Mouse (Mus musculus) CH12.LX (cell line): Measurements from ENCODE around the gene Il10ra. TPM values are rescaled to one million over a fixed set of nuclear protein-coding genes. Genes with fewer than 3 reads are reported as not detected.

Experiments used
- DNase-seq: peaks from one replicate; pipeline ENCODE4 v3.0.0-alpha.2; 2013; ENCODE audit errors: extremely low read depth
- H3K27ac ChIP-seq: 2 replicates; pipeline ENCODE4 v1.5.1; 2012; ENCODE audit warnings: low read depth, mild to moderate bottlenecking, control low read depth, moderate library complexity; ENCODE audit not compliant: insufficient read depth
- H3K27me3 ChIP-seq: replicated peaks from 2 replicates; pipeline ENCODE3; 2012; ENCODE audit warnings: inconsistent platforms
- H3K36me3 ChIP-seq, 2 experiments: replicated peaks in 1 of 2; 2 replicates each; pipeline versions ENCODE3 to v1.6.1; 2012; ENCODE audit warnings: inconsistent platforms in 1 of 2, low read length in 1 of 2, mild to moderate bottlenecking in 1 of 2, mixed read lengths in 1 of 2, moderate library complexity in 1 of 2; ENCODE audit not compliant: control insufficient read depth in 1 of 2, insufficient read depth in 1 of 2
- H3K4me1 ChIP-seq, 2 experiments: 2 replicates each; pipeline ENCODE4 v1.6.1; 2012; ENCODE audit warnings: inconsistent platforms in 1 of 2, moderate library complexity in 1 of 2; ENCODE audit not compliant: insufficient read depth in 2 of 2, control insufficient read depth in 1 of 2
- H3K4me2 ChIP-seq: 2 replicates; pipeline ENCODE4 v1.6.1; 2012; ENCODE audit warnings: low read depth, mild to moderate bottlenecking, control low read depth; ENCODE audit not compliant: poor library complexity, insufficient read depth, severe bottlenecking
- H3K4me3 ChIP-seq, 3 experiments: fragments of 150-350 bp in 1 of 3; sonication (generic) in 1 of 3; replicated peaks in 1 of 3; 2 replicates each; pipeline versions ENCODE3 to v1.5.1; 2011 to 2012; ENCODE audit warnings: low read depth in 2 of 3, low read length in 2 of 3, mild to moderate bottlenecking in 2 of 3, moderate library complexity in 2 of 3, control low read depth in 1 of 3, improper control_type of control experiment in 1 of 3, inconsistent platforms in 1 of 3, mixed read lengths in 1 of 3; ENCODE audit not compliant: poor library complexity in 1 of 3
- H3K79me2 ChIP-seq: replicated peaks from 2 replicates; pipeline ENCODE4 v1.6.1; 2012; ENCODE audit warnings: mild to moderate bottlenecking, moderate library complexity; ENCODE audit not compliant: control insufficient read depth, poor library complexity, insufficient read depth, severe bottlenecking; ENCODE audit errors: extremely low read depth
- H3K9ac ChIP-seq: 2 replicates; pipeline ENCODE4 v1.6.1; 2012; ENCODE audit warnings: low read depth, mild to moderate bottlenecking, control low read depth, moderate library complexity; ENCODE audit not compliant: insufficient read depth
- H3K9me3 ChIP-seq: replicated peaks from 2 replicates; pipeline ENCODE3; 2012; ENCODE audit warnings: low read length, inconsistent platforms, mixed read lengths
- BHLHE40 ChIP-seq: IDR thresholded peaks from 2 replicates; pipeline ENCODE4 v1.6.1; 2011; ENCODE audit warnings: mild to moderate bottlenecking, low read depth, low read length, improper control_type of control experiment
- CHD2 ChIP-seq: IDR thresholded peaks from 2 replicates; pipeline ENCODE4 v1.6.1; 2011; ENCODE audit warnings: low read length, improper control_type of control experiment
- CTCF ChIP-seq, 2 experiments: IDR thresholded peaks in 1 of 2; conservative IDR thresholded peaks in 1 of 2; 2 replicates each; pipeline ENCODE4 v1.5.1; 2011 to 2012; ENCODE audit warnings: low read depth in 2 of 2, low read length in 2 of 2, improper control_type of control experiment in 1 of 2, inconsistent platforms in 1 of 2, mild to moderate bottlenecking in 1 of 2, moderate library complexity in 1 of 2
- E2F4 ChIP-seq: IDR thresholded peaks from 2 replicates; pipeline ENCODE4 v1.6.1; 2011; ENCODE audit warnings: low read depth, low read length, improper control_type of control experiment; ENCODE audit not compliant: insufficient replicate concordance
- ETS1 ChIP-seq: conservative IDR thresholded peaks from 2 replicates; pipeline ENCODE4 v1.6.1; 2012; ENCODE audit warnings: low read depth, mild to moderate bottlenecking, inconsistent platforms, low read length, improper control_type of control experiment, moderate library complexity
- GABPA ChIP-seq: IDR thresholded peaks from 2 replicates; pipeline ENCODE4 v1.6.1; 2012; ENCODE audit warnings: low read depth, low read length, improper control_type of control experiment, inconsistent platforms; ENCODE audit not compliant: insufficient replicate concordance
- HCFC1 ChIP-seq: IDR thresholded peaks from 2 replicates; pipeline ENCODE4 v1.6.1; 2012; ENCODE audit warnings: low read depth, mild to moderate bottlenecking, inconsistent platforms, low read length, improper control_type of control experiment
- KAT2A ChIP-seq: IDR thresholded peaks from 2 replicates; pipeline ENCODE4 v1.6.1; 2012; ENCODE audit warnings: low read length, improper control_type of control experiment, inconsistent platforms; ENCODE audit not compliant: insufficient replicate concordance
- MAFK ChIP-seq: IDR thresholded peaks from 2 replicates; pipeline ENCODE4 v1.6.1; 2011; ENCODE audit warnings: low read length, improper control_type of control experiment; ENCODE audit not compliant: insufficient replicate concordance
- MAZ ChIP-seq: IDR thresholded peaks from 2 replicates; pipeline ENCODE4 v1.6.1; 2012; ENCODE audit warnings: low read depth, mild to moderate bottlenecking, inconsistent platforms, low read length, improper control_type of control experiment, moderate library complexity
- MEF2A ChIP-seq: IDR thresholded peaks from 2 replicates; pipeline ENCODE4 v1.6.1; 2014; ENCODE audit warnings: low read depth, mild to moderate bottlenecking, inconsistent platforms, low read length, improper control_type of control experiment, borderline replicate concordance
- MYC ChIP-seq: IDR thresholded peaks from 2 replicates; pipeline ENCODE4 v1.6.1; 2011; ENCODE audit warnings: low read depth, mild to moderate bottlenecking, improper control_type of control experiment, low read length
- NRF1 ChIP-seq: IDR thresholded peaks from 2 replicates; pipeline ENCODE4 v1.6.1; 2014; ENCODE audit warnings: low read depth, mild to moderate bottlenecking, inconsistent platforms, low read length, improper control_type of control experiment, moderate library complexity
- PAX5 ChIP-seq: IDR thresholded peaks from 2 replicates; pipeline ENCODE4 v1.6.1; 2012; ENCODE audit warnings: low read length, inconsistent platforms, mixed read lengths
- POLR2A ChIP-seq: IDR thresholded peaks from 2 replicates; pipeline ENCODE4 v1.6.1; 2011; ENCODE audit warnings: low read depth, mild to moderate bottlenecking, improper control_type of control experiment, low read length
- POLR2AphosphoS2 ChIP-seq: IDR thresholded peaks from 2 replicates; pipeline ENCODE4 v1.6.1; 2011; ENCODE audit warnings: low read depth, low read length, improper control_type of control experiment
- RAD21 ChIP-seq: IDR thresholded peaks from 2 replicates; pipeline ENCODE4 v1.6.1; 2011; ENCODE audit warnings: low read depth, mild to moderate bottlenecking, low read length, improper control_type of control experiment, moderate library complexity
- SIN3A ChIP-seq: IDR thresholded peaks from 2 replicates; pipeline ENCODE4 v1.6.1; 2012; ENCODE audit warnings: low read length, improper control_type of control experiment, inconsistent platforms
- SMC3 ChIP-seq: IDR thresholded peaks from 2 replicates; pipeline ENCODE4 v1.6.1; 2011; ENCODE audit warnings: low read depth, low read length, improper control_type of control experiment
- TCF12 ChIP-seq: IDR thresholded peaks from 2 replicates; pipeline ENCODE4 v1.6.1; 2014; ENCODE audit warnings: low read depth, mild to moderate bottlenecking, inconsistent platforms, low read length, improper control_type of control experiment
- USF2 ChIP-seq: conservative IDR thresholded peaks from 2 replicates; pipeline ENCODE4 v1.6.1; 2011; ENCODE audit warnings: low read depth, low read length, improper control_type of control experiment
- ZC3H11A ChIP-seq: IDR thresholded peaks from 2 replicates; pipeline ENCODE4 v1.6.1; 2012; ENCODE audit warnings: low read depth, mild to moderate bottlenecking, inconsistent platforms, low read length, improper control_type of control experiment
- ZNF384 ChIP-seq: IDR thresholded peaks from 2 replicates; pipeline ENCODE4 v1.6.1; 2012; ENCODE audit warnings: low read depth, low read length, improper control_type of control experiment, inconsistent platforms
- dilution Hi-C: fragments of 300-500 bp; cut with MboI; formaldehyde crosslinking; loops from 2 replicates; pipeline ENCODE4 v1.14.3; 2020; ENCODE audit warnings: low sequenced_read_pairs; ENCODE audit not compliant: extremely low pct_unique_long_range_greater_than_20kb, extremely low pct_ligation_motif_present
- in situ Hi-C: fragments of 300-500 bp; cut with MboI; formaldehyde crosslinking; loops from 3 replicates; pipeline ENCODE4 v1.14.3; 2019; ENCODE audit warnings: low sequenced_read_pairs, low pct_ligation_motif_present, low pct_unique_long_range_greater_than_20kb, mixed read lengths
- polyA plus RNA-seq: library from polyadenylated mRNA; unstranded; fragments of >175 nt; gene quantifications from 2 replicates; pipeline ENCODE4 v1.2.1, GENCODE M21; 2012; ENCODE audit warnings: low read depth; ENCODE audit not compliant: insufficient read length
- total RNA-seq, 2 experiments: library from RNA; depleted of rRNA; stranded (reverse); fragments of 300-350 nt in 1 of 2; fragments of >200 nt in 1 of 2; gene quantifications; 2 replicates each; pipeline ENCODE4 v1.2.3; 2012 to 2014

The Il10ra gene
- total and polyA plus RNA-seq, 3 experiments, result 3.1 to 5.1 (median 3.9) TPM

DNA sequence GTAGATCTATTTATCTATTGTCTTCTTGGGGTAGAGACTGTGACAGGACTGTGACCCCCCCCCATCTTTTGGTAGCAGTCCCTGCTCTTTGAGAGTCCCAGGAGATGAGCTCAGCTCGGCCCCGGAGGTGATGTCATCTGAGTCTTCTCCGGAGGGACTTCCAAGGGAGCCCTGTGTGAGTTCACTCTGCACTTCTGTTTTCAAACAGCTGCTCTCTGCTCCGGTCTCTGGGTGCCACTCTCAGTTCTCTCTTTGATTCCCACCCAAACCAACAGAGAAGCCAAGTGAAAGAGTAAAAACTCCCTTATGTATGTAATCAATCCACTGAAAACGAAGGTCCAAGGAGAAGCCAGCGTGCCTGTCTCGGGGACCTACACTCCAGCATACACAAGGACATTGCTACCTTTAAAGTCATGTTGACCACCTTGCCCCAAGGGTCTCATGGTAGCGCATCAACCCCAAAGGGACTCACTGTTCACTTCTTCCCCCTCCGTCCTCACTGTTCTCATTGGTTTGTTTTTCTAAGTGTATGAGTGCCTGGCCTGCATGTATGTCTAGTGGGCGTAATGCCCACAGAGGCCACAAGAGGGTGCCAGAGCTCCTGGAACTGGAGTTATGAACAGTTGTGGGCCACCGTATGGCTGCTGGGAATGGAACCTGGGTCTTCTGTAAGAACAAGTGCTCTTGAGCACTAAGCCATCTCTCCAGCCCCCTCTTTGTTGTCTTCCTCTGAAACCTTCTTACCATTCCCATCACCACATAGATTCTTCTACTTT lies 30.5 kb upstream of the Il10ra start (continued):
- peak; percentile 56; the same call in 1 of the 2 replicates for TF ChIP-seq BHLHE40
- TF ChIP-seq ZC3H11A, result peak; percentile 27; the same call in 1 of the 2 replicates
- no peak for TF ChIP-seq E2F4

DNA sequence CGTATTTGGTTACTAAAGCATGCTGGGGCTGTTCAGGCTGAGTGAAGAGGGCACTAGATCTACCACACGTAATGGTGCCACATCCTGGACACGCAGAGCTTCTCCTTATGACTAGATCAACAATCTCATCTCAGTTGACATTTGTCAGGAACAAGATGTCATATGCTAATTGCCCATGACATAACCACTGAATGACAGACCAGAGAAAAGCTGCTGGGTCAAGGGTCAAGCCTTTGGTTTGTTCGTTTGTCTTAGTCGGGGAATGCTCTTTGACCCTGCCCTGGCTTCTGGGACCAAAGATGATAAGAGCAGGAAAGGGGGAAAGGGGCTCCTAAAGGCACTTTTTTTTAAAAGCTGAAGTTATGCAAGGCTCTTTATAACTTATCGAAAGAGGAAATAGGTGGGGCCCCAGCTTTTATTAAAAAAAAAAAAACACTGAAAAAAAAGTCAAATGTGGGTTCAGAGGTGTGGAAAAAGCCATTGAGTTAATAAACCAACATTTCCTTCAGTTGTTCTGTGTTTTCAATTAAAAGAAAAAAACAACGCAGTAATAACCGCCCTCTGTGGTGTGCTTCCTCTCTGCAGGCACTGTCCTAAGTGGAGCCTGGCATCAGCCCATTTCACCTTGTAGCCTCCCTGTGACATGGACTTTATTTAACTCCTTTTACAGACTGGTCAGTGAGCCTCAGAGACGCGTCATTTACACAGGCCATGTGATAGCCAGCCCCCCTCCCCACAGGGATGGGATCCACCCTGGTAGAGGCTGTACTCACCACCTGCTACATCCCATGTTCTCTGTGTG lies 25.5 kb upstream of the Il10ra start:
- no peak overlapping the region for H3K4me3 ChIP-seq

DNA sequence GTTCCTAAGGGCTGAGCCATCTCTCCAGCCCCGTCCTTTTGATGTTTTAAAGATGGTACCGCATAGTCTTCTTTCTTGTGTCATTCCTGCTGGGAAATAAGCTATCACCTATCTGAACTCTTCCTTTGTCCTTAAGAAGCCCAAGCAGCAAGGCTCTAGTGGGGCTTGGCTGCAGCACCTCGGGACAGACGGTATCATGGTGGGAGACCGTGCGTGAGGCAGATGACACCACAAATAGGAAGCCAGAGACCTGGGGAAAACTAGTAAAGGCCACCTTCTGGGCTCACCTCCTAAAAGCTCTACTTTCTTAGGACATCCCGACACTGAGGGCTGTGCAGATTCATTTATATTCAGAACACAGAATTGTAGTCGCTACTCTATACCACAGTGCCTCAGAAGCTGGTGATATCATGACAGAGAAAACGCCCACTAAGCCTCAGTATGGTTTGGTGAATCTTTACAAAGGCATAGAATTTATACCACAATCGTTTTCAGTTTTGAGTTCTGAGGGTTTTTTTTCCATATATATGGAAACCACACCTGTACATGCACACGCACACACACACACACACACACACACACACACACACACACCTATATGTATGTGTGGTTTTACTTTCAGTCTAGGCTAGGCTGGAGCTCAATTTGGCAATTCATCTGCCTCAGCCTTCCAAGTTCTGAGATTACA lies 22.7 kb upstream of the Il10ra start:
- H3K9me3 ChIP-seq, result no peaks in the 10 kb centered on the region
- in situ Hi-C loops (no loop called here), dilution Hi-C loops (no loop called here)
- H3K27ac ChIP-seq, result no peak overlapping the region
- TF ChIP-seq MAFK, result no peak
- TF ChIP-seq HCFC1, result no peak
- no peak for TF ChIP-seq TCF12
- no peak for TF ChIP-seq CHD2
- TF ChIP-seq SIN3A, result no peak
- TF ChIP-seq MEF2A, result no peak
- TF ChIP-seq KAT2A, result no peak
- TF ChIP-seq CTCF (conservative IDR thresholded peaks at IDR 0.05 in 1 of 2, IDR thresholded peaks at IDR 0.05 in 1 of 2; ENCODE audit: low read depth in 2 of 2, low read length in 2 of 2), result no peak
- TF ChIP-seq POLR2A, result no peak
- TF ChIP-seq MYC, result no peak
- no peak for TF ChIP-seq E2F4
- TF ChIP-seq PAX5, result no peak
- TF ChIP-seq ZNF384, result no peak
- no peak for TF ChIP-seq NRF1
- no peak for TF ChIP-seq GABPA
- TF ChIP-seq MAZ, result no peak
- TF ChIP-seq POLR2AphosphoS2, result no peak
- no peak for TF ChIP-seq USF2
- TF ChIP-seq ETS1, result no peak
- TF ChIP-seq SMC3, result no peak
- no peak overlapping the region for H3K4me3 ChIP-seq
- no peak for DNase-seq
- no peak overlapping the region for H3K9ac ChIP-seq
- no peaks in the 10 kb centered on the region for H3K36me3 ChIP-seq
- H3K4me1 ChIP-seq, result peaks cover 0 to 34% of the 10 kb centered on the region in 2 experiments; a peak in 3 of 4 replicates
- H3K27me3 ChIP-seq, result no peaks in the 10 kb centered on the region
- H3K4me2 ChIP-seq, result no peak overlapping the region
- no peaks in the 10 kb centered on the region for H3K79me2 ChIP-seq

More for the DNA sequence above, 25.5 kb upstream of the Il10ra start:
- Histone ChIP-seq H3K27ac (no peak overlapping the region), H3K36me3 (no peaks in the 10 kb centered on the region), H3K79me2 (no peaks in the 10 kb centered on the region), H3K4me1 (peaks cover 11 to 40% of the 10 kb centered on the region in 2 experiments), H3K9ac (no peak overlapping the region), H3K4me2 (no peak overlapping the region), H3K27me3 (no peaks in the 10 kb centered on the region), H3K9me3 (no peaks in the 10 kb centered on the region)
- no peak for DNase-seq
- in situ Hi-C loops, result loop anchor here (5.0 kb wide), 1 partner anchor 72 kb away; no protein-coding TSS in a partner anchor
- dilution Hi-C loops, result no loop called here
- TF ChIP-seq ZNF384 (no peak), ZC3H11A (no peak), RAD21 (no peak), NRF1 (no peak), CHD2 (no peak), TCF12 (no peak), POLR2A (no peak), SIN3A (no peak)
